Mouse (Mus musculus): ENCODE measurements around the gene Btbd16. TPM values are rescaled to one million over a fixed set of nuclear protein-coding genes. Genes with fewer than 3 reads are reported as not detected.

The Btbd16 gene
- 1 to 10 TPM; 2.1 to 7.9 (median 7.2) TPM for polyA plus RNA-seq (2017; shearing (Covaris generic))

DNA sequence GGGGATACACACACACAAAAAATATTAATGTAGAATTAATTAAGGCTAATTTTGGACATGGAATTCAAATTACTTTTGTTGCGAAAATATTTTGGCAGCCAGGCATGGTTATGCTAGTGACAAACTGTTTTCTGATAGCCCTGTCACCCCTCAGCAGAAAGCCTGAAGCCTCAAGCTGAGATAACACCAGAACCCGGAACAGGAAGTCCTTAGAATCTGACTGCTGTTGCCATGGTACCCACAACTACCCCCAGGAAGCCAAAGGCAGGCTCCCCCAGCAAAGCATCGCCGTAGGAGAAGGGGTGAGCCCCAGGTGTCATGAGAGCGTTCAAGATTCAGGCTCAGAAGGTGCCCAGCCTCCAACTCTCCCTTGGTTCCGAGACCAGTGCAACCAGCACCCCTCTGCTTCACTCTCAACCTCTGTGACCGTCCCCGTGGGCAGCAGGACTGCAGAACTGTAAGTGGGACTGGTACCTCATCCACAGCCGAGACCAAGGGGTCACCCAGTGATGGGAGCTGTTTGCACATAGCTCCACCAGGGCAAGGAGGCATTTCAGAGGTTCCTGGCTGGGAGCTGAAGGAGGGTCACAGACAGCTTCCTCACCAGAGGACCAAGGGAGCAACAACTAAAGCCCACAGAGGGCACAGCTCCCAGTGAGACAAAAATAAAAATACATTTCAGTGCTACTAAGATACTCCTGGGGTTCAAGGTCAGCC is at the start of gene Btbd16:
TSS of gene Btbd16 (plus strand) at position 156 of the 717 bp plus-strand sequence.
- peak; percentile 75 for ATAC-seq

DNA sequence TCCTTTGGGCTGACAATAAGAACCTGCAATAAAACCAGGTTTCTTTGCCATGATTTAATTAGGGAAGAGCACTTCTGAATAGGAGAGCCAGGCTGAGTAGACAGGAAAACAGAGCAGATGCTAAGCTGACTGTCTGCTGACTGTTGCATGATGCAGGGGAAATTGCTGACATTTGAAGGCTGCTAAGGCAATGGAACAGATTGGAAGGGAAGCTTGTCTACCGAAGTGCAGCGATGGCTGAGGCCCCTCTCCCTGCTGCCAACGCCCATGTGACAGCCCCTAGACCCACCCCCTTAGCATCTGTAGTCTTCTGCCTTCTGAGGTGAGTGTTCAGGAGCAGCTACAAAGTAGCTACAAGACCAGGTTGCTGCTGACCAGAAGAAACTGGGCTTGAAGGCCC is 47.7 kb upstream of the Btbd16 start:
- no peak for ATAC-seq

DNA sequence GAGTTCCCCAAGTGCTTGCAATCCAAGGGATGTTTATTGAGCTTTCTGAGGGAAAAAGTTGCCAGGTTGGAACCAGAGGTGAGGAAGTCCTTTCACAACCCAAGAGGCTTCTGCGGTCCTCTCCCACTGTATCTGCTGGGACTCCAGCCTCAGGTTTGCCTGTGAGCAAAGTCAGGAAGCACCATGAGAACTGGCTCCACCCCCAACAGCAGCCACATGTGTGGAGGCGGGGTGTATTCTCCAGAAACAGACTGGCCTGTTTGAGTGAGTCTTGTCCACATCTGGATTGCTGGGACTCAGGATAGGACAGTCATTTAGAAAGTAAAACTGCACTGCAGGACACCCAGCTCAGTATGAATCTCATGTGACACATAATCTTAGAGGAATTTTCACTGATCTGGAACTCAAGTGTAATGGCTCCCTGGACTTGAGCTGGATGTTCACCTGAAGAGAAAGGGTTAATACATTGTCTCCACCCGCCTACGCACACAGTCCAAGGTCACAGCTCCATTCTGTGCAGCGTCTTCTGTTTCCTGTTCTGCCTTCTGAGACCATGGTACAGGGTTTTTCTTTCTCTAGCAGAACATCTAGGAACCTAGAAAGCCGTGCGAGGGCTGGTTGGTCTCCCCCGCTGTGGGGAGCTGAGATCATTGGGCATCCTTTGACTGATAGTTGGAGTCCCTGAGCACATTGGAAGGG is 47.0 kb upstream of the Btbd16 start:
- peak; percentile 43 for ATAC-seq

DNA sequence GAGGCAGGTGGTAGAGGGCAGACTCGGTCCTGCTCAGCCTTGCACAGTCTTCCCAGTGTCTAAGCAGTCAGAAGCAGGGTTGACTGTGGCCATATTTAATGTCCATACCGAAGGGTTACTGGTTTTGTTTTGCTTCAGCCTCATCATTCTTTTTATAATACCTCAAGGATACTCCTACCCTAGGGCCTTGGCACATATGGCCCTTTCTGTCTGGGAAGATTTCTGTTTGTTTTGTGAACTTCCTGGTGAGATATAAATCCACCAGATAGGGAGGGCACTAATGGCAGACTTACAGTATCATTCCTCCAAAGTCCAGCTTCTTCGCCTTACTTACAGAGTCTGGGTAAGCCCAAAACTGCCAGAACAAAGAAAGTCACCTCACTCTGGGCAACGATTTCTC is 46.3 kb upstream of the Btbd16 start:
- no peak for ATAC-seq

DNA sequence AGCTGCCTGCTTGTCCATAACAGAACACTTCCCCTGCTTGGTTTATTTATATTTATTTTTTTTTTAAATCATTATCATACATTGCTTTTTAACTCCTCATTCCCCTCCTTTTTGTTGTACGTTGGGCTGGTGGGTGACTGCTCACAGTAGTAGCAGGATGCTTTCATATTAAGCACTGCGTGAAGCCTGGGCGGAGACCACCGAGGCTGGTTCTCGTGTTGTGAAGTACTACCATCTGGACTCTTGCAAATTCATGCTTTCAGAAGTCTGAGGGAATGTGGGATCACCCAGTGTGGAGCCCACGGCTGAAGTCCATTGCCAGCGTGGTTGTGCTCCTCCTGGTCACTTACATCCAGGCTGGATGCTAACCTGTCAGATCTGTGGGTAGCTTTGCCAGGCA is 42.1 kb upstream of the Btbd16 start:
- no peak for ATAC-seq

GRCm38 (mm10) chr7:130732908-130733307 is 41.0 kb upstream of the Btbd16 start:
- no peak for ATAC-seq

- ATAC-seq = no peak
These were observed 40.4 kb upstream of the Btbd16 start for GRCm38 (mm10) chr7:130733423-130733822.

DNA sequence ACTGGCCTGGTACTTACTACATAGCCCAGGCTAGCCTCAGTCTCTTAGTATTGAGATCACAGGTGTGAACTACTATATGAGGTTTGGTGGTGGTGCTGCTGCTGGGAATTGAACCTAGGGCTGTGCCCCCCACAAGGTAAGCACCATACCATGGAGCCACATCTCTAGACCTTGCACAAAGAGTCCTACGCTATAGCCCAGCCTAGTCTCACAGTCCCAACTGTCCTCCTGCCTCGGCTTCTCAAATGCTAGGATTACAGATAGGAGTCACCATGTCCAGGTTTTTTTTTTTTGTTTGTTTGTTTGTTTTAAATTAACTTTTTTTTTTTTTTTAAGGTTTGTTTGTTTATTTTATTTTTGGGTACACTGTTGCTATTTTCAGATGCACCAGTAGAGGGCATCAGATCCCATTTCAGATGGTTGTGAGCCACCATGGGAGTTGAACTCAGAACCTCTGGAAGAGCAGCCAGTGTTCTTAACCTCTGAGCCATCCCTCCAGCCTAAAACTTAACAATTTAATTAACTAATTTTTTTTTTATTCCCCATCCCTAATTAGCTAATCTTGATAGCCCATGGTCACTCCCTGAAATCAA is 39.6 kb upstream of the Btbd16 start:
- no peak for ATAC-seq

DNA sequence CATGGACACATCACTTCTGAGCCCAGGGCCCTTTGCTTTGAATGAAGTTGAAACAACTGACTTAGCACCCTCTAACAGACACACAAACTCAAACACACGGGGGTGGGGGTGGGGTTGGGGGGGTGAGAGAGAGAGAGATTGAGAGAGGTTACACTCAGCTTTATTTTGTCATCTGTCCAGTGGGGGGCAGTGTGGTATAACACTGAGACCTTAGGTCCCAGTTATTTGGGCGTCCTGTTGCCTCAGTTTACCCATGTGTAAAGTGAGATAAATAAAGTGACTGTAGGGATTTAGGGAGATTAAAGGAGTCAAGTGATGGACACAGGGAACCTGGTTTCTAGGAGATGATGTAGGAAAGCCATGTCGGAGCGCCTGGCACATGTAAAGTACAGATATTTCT is 32.8 kb upstream of the Btbd16 start:
- ATAC-seq = no peak

DNA sequence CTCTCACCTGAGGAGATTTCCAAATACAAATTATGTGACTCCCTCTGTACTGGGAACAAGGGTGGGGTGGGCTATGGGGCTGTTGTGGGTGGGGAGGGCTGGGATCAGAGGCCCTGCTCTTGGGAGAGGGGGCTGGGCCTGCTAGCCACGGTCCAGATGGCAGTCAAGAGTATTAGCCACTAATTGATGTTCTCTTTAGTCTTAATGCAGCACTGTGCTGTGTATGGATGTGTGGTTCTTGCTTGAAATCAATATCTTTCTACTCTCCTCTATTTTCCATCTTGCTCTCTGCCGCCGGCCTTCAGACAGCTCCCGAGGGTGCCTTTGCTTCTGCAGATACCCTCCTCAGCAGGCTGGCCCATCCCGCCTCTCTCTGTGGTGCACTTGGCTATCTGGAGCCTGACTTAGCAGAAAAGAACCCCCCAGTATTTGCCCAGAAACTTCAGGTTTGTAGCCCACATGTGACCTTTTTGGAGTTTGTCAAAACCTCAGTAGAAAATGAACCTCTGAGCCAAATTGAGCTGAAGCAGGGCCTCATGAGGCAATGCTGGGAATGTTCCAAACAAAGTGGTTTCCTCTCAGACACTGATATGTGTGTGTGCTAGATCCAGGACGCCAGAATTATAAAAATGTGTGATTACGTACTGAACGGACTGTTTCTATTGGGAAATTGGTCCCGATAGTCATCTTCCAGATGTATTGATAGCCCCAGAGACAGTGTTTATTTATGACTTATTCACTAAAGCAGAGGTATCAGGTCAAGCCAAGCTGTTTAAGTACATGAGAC is 30.4 kb upstream of the Btbd16 start:
- ATAC-seq = no peak

DNA sequence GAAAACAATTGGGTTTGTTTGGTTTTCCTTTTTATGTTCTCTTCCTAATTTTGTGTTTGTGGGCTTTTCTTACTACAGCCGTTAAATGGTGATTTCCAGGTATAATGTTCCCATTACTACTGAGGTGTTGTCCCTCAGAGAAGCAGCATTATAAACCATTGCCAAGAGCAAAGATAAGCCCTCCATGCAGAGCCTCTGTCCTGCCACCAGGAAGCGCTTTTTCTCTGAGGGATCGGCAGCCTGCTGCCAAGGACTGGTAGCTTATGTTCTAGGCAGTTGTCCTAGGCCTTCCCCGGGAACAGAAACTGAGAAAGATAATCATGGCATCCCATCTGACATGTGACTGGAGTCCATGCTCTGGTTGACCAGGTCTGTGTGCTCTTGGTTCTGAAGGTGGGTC is 24.7 kb upstream of the Btbd16 start:
- ATAC-seq = no peak

DNA sequence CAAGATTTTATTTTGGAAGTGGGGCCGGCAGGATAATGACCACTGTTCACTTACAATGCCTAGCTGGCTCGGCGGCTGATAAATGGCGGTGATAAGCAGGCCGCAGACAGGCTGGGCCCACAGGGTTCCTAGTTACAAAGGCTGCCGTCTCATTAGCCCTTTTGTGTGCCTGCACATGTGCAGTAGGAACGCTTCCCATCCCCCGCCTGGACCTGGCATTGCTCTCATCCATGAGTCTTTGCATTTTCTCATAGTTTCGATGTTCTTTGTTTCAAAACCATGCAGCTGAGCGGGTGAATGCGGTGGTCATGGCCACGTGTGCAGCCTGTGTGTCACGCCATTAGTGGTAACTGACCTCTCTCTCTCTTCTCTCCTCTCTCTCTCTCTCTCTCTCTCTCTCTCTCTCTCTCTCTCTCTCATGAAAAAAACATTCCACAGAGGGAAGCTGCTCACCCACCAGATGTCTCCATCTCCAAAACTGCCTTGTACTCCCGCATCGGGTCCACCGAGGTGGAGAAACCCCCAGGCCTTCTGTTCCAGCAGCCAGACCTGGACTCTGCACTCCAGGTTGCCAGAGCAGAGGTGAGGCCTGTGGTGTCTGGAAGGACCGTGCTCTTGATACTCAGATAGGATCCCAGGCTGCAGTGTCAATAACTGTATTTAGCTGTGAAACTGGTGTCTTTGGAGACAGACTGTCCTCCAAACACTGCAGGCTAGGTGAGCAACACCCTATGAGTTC is 22.9 kb upstream of the Btbd16 start:
- no peak for ATAC-seq

GRCm38 (mm10) chr7:130751678-130752077 is 22.2 kb upstream of the Btbd16 start:
- no peak for ATAC-seq

DNA sequence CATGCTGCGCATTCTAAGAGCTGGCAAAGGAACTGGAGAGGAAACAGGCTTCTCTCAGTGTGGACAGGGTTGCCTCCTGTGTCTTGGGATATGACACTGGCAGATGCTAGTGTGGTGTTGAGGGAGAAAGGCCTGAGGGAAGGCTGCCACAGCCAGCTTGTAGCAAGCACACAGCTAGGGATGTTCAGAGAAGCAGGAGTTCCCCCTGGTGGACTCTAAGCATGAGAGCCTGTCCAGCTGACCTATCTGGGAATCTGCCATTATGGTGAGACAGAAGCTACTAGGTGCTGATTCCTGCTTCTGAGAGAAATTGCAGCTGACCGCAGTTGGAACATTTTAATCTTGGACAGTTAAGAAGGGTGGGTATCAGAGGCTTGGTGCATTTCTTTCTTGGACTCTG is 19.1 kb upstream of the Btbd16 start:
- no peak for ATAC-seq

DNA sequence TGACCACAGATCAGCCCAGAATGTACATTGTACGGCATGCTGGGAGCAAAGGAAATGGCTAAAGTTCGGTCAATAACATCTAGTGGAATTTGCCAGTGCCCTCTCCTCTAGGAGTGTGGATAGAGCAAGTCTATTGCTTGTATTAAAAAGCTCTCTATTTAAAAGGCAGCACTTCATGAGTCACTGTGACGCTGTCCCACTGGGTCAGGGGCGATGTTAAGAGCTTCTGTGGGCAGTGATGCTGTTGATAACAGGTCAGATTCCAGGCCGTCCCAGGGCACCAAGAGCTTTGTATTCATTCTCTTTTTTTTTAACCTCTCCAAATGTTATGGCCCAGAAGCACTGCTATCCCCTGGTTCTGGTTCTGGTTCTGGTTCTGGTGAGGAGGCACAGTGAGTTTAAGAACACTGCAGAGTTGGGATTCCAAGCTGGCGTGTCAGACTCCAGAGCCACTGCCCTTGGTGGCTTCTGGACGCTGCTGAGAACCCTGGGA is 17.5 kb upstream of the Btbd16 start:
- ATAC-seq = no peak

- ATAC-seq = no peak
These were observed 16.5 kb upstream of the Btbd16 start for GRCm38 (mm10) chr7:130757326-130757865.

DNA sequence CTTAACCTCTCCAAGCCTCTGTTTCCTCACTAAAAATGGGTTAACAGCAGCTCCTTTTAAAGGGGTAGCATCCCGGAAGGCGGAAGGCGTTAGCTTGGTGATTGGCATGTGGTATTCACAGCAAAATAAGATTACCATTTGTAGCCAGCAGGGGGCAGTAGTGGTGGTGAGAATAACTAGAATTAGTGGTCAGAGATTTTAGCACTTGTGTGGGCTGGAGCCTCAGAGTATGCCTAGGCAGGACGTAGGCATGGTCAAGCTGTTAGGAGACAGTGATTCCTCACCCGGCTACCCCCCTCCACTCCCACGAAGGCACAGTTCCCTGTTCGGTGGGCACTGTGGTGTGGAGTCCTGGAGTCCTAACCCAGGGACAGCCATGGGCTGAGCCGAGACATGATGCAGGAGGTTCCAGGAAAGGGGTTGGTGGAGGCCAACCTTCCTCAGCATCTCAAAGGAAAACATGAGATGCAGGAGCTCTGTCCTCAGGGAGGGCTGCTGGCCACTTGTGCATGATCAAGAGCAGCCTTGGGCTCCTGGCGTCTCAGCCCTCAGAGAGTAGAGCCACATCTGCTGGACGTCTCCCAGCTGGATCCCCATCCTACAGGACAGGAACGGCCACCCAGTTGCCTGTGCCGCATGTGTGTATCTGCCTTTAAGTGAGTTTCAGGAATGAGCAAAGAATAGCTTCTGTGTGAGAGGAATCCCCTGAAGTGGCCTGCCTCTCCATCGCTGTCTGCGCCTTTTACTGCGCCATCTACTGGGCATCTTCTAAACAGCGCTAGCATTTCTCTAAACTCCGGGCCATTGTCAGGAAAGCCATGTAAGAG is 11.6 kb upstream of the Btbd16 start:
- ATAC-seq = peak; percentile 81

DNA sequence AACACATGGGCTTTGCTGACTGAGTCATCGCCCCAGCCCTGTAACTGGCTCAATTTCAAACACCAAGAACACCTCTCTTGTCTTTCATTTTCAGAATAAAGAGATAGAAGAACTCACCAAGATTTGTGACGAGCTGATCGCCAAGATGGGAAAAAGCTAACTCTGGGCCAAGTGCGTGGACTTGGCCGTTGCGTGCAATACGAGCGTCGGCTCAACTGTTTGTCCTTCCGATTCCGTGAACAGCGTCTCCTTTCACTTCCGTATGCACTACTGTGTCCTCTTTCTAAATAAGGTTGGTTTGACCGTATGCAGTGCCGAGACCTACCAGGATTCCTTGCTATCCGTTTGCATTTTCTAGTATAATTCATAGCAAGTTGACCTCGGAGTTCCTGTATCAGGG is 9.7 kb upstream of the Btbd16 start:
- no peak for ATAC-seq

- ATAC-seq = no peak
These were observed 7.3 kb upstream of the Btbd16 start for GRCm38 (mm10) chr7:130766411-130767170.

GRCm38 (mm10) chr7:130768151-130768550 is 5.7 kb upstream of the Btbd16 start:
- ATAC-seq = no peak

Data from inflammation-experienced regulatory T-cells, adult 6 months (primary cell).